Mouse (Mus musculus) lung, postnatal 25 days (tissue): ENCODE results near the gene Dis3.

ENCODE experiments used
- DNase-seq: peaks from one replicate; pipeline ENCODE4 v3.0.0; 2022; ENCODE audit warnings: low spot score

The Dis3 gene

GRCm38 (mm10) chr14:99099267-99099966 lies at the start of gene Dis3, which contains the start of gene Pibf1:
Gene Dis3 (minus strand): TSS chr14:99099770.
Gene Pibf1 (plus strand): TSS chr14:99099424.
- peak; percentile 99 for DNase-seq

DNA sequence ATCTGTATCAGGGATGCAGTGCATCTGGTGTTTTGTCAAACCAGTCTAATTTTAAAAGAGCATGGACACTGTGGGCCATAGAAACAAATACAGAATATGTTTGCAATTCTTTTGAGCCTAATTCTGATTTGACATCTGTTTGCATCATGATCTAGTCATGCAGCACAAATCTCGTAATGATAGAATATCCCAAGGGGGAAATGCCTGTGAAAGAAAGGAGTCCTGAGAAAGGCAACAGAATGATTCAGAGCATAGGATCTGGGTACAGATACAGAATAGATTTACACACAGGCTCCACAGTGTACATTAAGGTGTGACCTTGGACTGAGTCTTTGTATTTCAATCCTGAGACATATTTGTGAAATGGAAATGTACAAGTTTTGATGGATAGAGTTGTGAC lies 47.3 kb upstream of the Dis3 start:
- no peak for DNase-seq

- DNase-seq = peak; percentile 79
Measured at GRCm38 (mm10) chr14:99141786-99142633, 42.4 kb upstream of the Dis3 start.

DNA sequence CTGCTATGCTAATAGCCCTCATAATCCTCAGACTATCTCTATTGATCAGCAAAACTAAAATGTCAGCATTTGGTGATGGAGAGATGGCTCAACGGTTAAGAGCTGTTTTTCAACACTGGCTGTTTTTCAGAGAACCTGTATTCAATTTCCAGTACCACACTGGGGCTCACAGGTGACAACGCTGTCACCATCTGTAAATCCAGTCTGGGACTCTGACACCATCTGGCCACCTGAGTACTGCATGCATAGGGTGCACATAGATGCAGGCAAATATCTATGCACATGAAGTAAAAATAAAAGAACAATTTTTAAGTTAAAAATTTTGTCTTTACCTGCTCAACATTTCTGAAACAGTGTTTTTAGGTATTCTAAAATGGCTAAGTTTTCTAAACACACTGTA lies 40.5 kb upstream of the Dis3 start:
- no peak for DNase-seq

- DNase-seq = peak; percentile 31
Measured at GRCm38 (mm10) chr14:99136297-99136696, 36.7 kb upstream of the Dis3 start.

DNA sequence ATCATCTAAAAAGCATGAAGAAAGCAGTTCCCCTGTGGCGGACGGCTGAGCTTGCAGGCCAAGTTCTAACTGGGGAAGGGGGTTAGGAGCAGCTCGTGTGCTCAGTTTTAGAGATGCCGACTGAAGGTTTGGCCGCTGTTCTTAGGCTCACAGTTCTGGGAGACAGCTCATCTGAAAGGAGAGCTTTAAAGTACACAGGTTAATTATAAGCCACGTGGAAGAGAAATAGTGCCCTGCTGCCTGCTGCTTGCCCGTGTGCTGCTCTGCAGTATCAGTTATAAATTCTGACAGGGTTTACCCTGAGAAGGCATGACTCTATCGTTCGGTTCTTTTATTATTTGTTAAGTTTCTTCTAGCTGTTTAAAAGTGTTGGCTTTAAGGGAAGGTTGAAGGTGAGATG lies 36.2 kb upstream of the Dis3 start:
- DNase-seq = no peak

DNA sequence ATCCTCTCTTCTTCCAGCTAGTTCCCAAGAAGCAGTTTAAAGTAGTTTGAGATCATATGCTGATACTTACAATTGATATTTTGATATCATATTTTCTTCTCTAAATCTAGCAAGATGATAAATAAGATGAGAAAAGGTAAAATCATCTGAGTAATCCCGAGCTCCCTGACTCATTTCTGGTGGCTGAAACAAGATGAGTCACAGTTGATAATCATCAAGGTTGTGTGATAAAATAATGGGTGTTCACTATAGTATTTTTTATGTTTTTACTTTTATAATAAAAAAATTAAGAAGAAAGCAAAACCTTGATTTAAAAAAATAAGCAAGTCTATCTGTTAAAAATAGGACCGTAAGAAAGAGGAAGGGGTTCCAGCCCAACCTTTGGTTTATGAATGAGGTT lies 34.5 kb upstream of the Dis3 start:
- DNase-seq = no peak

DNA sequence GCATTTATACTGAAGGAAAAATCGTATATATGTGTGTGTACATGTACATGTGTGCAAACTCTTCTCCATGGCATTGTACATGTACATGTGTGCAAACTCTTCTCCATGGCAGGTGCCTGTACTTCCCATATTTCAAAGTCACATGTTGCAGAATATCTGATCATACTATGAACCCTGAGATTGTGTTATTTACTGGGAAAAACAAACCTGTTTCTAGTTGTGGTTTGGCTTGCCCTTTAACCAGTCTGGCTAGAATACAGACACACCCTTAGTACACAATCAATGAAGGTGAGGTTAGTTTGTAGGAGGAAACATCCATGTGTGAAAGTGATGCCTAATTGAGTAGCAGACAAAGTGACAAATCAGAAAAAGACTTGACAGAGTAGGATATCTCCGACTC lies 29.5 kb upstream of the Dis3 start:
- DNase-seq = no peak

DNA sequence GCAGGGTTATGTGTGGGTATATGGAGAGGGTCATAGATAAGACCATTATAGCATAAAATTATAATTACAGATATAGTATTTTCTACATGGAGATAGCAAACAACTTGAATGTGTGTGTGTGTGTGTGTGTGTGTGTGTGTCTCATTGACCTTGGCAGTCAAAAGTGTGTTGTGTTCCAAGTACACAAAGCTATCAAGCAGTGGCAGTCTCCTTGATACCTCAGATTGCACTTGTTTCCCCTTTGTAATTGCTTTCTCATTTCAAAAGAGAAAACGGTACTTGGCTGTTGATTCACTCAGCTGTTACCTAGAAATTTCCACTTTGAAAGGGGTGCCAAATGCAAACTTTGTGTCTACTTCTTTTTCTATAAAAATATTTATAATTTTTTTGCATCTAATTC lies 27.9 kb upstream of the Dis3 start:
- DNase-seq = no peak

- DNase-seq = no peak
Measured at GRCm38 (mm10) chr14:99126713-99127112, 27.1 kb upstream of the Dis3 start.

- no peak for DNase-seq
Measured at GRCm38 (mm10) chr14:99124076-99124475, 24.5 kb upstream of the Dis3 start.

- DNase-seq = no peak
Measured at GRCm38 (mm10) chr14:99121584-99122339, 22.2 kb upstream of the Dis3 start.

GRCm38 (mm10) chr14:99117576-99117975 lies 18.0 kb upstream of the Dis3 start:
- DNase-seq = no peak

DNA sequence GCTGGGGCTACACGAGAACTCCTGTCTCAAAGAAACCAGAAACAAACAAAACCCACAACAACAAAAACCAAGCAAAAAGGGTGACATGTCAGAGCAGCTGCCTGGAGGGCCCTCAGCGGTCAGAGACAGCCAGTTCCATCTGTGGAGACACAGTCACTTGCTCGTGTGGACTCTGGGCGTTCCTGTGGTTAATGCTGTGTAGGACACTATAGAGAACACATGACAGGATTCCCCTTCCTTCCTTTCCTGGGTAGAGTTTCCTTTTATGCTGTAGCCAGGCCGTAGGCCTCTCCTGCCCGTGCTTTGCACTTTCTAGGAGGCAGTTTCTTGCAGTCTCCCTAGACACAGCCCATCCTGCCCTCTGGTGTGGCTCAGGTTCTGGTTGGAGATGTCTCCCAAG lies 9.2 kb upstream of the Dis3 start:
- no peak for DNase-seq

DNA sequence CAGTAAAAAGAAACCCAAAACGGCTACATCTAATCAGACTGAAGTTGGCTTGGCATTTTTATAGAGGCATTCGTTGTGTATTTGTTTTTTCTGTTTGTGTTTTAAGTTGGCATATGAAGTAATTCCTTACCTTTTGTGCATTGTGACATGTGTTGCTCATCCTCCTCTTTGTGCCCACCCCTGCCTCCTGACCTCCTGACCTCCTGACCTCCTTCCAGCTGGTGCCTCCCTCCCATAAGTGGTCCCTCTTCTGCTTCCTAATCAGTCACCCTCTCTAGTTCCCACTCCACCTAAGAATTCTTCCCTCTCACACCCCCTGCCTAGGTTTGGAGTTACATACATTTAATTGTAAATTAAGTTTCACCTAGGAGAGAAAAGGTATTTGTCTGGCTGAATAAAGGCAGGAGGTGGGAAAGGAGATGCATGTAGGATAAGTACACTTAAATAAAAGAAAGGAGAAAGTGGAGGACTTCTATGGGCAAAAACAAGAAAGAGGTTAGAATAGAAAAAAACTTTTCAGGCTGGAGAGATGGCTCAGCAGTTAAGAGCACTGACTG lies 8.1 kb upstream of the Dis3 start:
- DNase-seq = no peak

DNA sequence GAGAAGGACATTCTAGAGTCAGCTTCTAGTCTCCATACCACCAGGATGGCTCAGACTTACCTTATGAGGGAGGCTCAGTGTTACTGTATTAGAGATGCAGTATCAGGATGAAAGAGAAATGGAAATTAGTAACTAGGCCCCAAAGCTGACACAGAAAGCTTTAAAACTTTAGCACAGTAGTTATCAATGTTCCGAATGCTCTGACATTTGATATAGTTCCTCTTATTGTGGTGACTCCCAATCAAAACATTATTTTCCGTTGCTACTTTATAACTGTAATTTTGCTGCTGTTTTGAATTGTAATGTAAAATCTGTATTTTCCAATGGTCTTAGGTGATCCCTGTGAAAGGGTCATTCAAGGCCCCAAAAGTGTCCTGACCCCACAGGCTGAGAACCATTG lies 7.1 kb upstream of the Dis3 start:
- no peak for DNase-seq

DNA sequence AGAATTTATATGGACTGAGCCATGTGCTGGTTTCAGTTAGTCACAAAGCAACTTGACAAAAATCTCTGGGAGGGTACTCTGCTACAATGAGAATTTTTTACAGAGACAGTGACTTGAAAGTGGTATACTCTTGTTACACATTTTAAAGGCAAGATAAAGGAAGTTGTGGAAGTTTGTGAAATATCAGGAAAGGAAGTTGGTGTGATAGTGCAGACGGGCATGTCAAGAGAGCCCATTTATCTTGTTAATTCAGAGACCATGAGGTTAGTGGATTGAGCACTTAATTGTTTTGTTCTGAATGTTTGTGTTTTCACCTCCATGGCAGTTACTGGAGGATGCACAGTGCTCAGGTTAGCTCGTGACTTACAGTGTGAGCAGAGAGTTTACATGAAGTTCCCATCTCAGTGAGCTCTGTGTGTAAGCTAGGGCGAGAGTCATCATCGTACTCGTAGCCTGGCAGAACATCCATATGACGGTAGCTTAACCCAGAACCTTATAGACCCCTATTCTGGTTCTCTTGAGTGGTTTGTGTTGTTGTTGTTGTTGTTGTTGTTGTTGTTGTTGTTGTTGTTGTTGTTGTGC lies 5.1 kb upstream of the Dis3 start:
- no peak for DNase-seq

- DNase-seq = no peak
Measured at GRCm38 (mm10) chr14:99103050-99103449, 3.5 kb upstream of the Dis3 start.

DNA sequence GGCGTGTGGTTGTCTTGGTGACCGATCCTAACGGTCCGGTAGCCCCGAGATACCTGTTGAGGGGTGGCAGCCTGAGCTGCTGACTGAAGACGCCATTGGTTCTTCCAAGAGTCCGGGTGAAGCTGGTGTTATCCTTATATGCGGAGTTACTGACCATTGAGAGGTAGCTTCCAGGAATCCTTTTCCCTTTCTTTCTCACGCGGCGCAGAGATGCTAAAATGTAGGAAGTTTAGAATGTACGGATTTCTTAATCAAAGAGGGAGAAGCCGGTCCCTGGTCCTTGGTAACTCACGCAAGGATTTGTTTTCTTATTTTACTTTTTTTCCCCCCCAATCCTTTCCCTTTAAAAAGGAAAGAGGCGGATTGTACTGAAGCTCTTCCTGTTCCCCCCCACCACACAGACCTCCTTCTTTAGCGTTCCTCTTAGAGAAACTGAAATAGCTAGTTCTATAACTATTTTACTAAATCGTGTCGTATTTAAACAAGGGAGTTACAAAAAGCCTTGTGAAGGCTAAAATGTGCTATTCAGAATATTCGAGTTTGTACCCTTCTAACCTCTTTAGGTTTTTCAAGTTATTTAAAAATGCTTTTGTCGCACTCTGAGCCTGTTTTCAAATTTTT lies 507 bp upstream of the Dis3 start:
- no peak for DNase-seq

DNA sequence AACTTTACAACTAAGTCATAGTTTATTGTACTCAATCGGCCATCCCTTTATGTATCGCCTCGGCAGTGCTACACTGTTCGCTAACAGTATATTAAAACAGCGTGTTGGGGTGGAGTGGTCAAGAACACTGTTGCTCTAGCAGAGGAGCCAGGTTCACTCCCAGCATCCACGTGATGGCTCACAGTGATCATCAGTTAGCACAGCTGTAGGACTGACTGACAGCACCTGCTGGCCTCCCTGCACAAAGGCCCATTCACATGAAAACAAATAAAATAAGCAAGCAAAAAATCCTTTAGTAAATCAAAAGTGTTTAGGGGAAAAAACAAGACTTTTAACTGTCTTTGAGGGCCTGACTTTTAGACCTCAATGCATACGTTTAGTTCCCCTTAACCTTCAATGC lies 10.6 kb downstream of the Dis3 start:
- DNase-seq = no peak

DNA sequence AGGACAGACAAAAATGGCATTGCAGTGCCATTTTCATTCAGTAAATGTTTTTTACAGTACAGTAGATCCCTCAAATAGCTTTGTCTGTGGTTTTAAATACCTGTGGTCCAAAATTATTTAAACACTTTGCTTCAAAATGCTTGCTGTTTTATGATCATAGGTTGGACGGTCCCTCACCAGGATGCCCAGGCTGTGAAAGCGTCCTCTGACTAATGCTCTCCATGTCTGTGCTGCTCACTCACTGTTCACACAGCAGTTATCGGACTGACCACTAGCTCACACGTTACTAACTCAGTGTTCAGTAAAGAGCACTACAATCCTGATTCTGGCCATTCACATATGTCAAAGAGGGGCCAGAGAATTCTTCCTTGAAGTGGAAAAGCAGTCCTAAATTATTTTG lies 28.4 kb downstream of the Dis3 start:
- no peak for DNase-seq

DNA sequence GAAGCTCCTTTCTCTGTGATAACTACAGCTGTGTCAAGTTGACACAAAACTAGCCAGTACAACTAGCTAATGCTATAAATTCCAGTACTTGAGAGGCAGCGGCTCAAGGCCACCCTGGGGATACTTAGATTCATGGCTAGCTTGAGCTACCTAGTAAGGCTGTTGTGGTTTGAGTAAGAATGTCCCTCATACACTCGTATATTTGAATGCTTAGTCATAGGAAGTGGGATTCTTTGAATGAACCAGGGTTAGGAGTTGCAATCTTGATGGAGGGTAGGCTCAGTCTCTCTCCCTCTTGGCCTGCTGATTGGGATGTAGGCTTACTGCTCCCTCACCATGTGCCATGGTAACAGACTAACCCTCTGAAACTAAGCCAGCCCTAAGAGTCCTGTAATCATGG lies 36.5 kb downstream of the Dis3 start:
- no peak for DNase-seq
